Mouse (Mus musculus) testis, adult 2 months (tissue): Measurements from ENCODE around the gene Pros1. TPM values are rescaled to one million over a fixed set of nuclear protein-coding genes. Genes with fewer than 3 reads are reported as not detected.
A peak's percentile ranks its signal among the peaks of the same experiment; 100 is the strongest.

Experiments used
- H3K27ac ChIP-seq: fragments of 200-500 bp; 2 replicates; pipeline ENCODE4 v1.5.1; 2012; ENCODE audit warnings: low read depth, low read length; ENCODE audit not compliant: control insufficient read depth, insufficient read depth
- H3K27me3 ChIP-seq: fragments of 200-500 bp; 2 replicates; pipeline ENCODE4 v1.6.1; 2012; ENCODE audit warnings: mild to moderate bottlenecking, low read length, moderate library complexity; ENCODE audit not compliant: control insufficient read depth, insufficient read depth
- H3K36me3 ChIP-seq: fragments of 200-500 bp; 2 replicates; pipeline ENCODE4 v1.6.1; 2012; ENCODE audit warnings: mild to moderate bottlenecking, low read length; ENCODE audit not compliant: control insufficient read depth, insufficient read depth
- H3K4me1 ChIP-seq: fragments of 200-500 bp; 2 replicates; pipeline ENCODE4 v1.6.1; 2012; ENCODE audit warnings: low read length; ENCODE audit not compliant: control insufficient read depth, insufficient read depth
- H3K4me3 ChIP-seq: fragments of 200-500 bp; 2 replicates; pipeline ENCODE4 v1.5.1; 2012; ENCODE audit warnings: low read depth, mild to moderate bottlenecking, low read length, moderate library complexity, mixed read lengths; ENCODE audit not compliant: control insufficient read depth
- CTCF ChIP-seq: fragments of 200-500 bp; IDR thresholded peaks from 2 replicates; pipeline ENCODE4 v1.5.1; 2012; ENCODE audit warnings: low read depth, mild to moderate bottlenecking, inconsistent platforms, low read length, moderate library complexity; ENCODE audit not compliant: control insufficient read depth, insufficient read depth, insufficient replicate concordance
- POLR2A ChIP-seq: fragments of 200-500 bp; IDR thresholded peaks from 2 replicates; pipeline ENCODE4 v1.6.1; 2012; ENCODE audit warnings: low read depth, mild to moderate bottlenecking, inconsistent platforms, low read length, moderate library complexity; ENCODE audit not compliant: control insufficient read depth
- polyA plus RNA-seq: library from polyadenylated mRNA; depleted of rRNA; stranded (reverse); fragments of >200 nt; gene quantifications from 2 replicates; pipeline ENCODE4 v1.2.3, GENCODE M21; 2012

Pros1 gene
- polyA plus RNA-seq, 1 experiment, result 8.9 TPM

GRCm38 (mm10) chr16:62872688-62873117 is 18.6 kb downstream of the Pros1 start:
- H3K36me3 ChIP-seq, result no peaks in the 10 kb centered on the region
- no peak overlapping the region for H3K27ac ChIP-seq
- H3K4me3 ChIP-seq, result no peak overlapping the region
- no peaks in the 10 kb centered on the region for H3K27me3 ChIP-seq
- no peaks in the 10 kb centered on the region for H3K4me1 ChIP-seq
- TF ChIP-seq POLR2A, result no peak
- TF ChIP-seq CTCF, result no peak

GRCm38 (mm10) chr16:62873180-62873579 is 19.1 kb downstream of the Pros1 start:
- no peak overlapping the region for H3K4me3 ChIP-seq
- H3K27ac ChIP-seq, result no peak overlapping the region
- no peaks in the 10 kb centered on the region for H3K4me1 ChIP-seq
- H3K36me3 ChIP-seq, result no peaks in the 10 kb centered on the region
- H3K27me3 ChIP-seq, result no peaks in the 10 kb centered on the region
- TF ChIP-seq CTCF (no peak), POLR2A (no peak)

- Histone ChIP-seq H3K36me3 (no peaks in the 10 kb centered on the region), H3K4me3 (no peak overlapping the region), H3K27me3 (no peaks in the 10 kb centered on the region), H3K4me1 (no peaks in the 10 kb centered on the region), H3K27ac (no peak overlapping the region)
- TF ChIP-seq POLR2A (no peak), CTCF (no peak)
Measured at GRCm38 (mm10) chr16:62874065-62874464, 20.0 kb downstream of the Pros1 start.

- no peaks in the 10 kb centered on the region for H3K36me3 ChIP-seq
- no peak for TF ChIP-seq CTCF
- TF ChIP-seq POLR2A, result no peak
- H3K27ac ChIP-seq, result no peak overlapping the region
- H3K27me3 ChIP-seq, result no peaks in the 10 kb centered on the region
- no peak overlapping the region for H3K4me3 ChIP-seq
- no peaks in the 10 kb centered on the region for H3K4me1 ChIP-seq
Measured at GRCm38 (mm10) chr16:62895824-62896223, 41.7 kb downstream of the Pros1 start.

- Histone ChIP-seq H3K27me3 (no peaks in the 10 kb centered on the region), H3K4me1 (no peaks in the 10 kb centered on the region)
Measured at GRCm38 (mm10) chr16:62911364-62911763, 57.3 kb downstream of the Pros1 start.

GRCm38 (mm10) chr16:62912246-62912645 is 58.1 kb downstream of the Pros1 start:
- no peak overlapping the region for H3K27ac ChIP-seq
- no peak for TF ChIP-seq POLR2A
- TF ChIP-seq CTCF, result no peak
- H3K4me3 ChIP-seq, result no peak overlapping the region
- H3K36me3 ChIP-seq, result no peaks in the 10 kb centered on the region
- no peaks in the 10 kb centered on the region for H3K27me3 ChIP-seq
- H3K4me1 ChIP-seq, result no peaks in the 10 kb centered on the region

More at GRCm38 (mm10) chr16:62911364-62911763, 57.3 kb downstream of the Pros1 start:
- no peaks in the 10 kb centered on the region for H3K36me3 ChIP-seq
- no peak overlapping the region for H3K4me3 ChIP-seq
- no peak overlapping the region for H3K27ac ChIP-seq
- no peak for TF ChIP-seq POLR2A
- no peak for TF ChIP-seq CTCF

GRCm38 (mm10) chr16:62915530-62915929 is 61.4 kb downstream of the Pros1 start:
- Histone ChIP-seq H3K27me3 (no peaks in the 10 kb centered on the region), H3K36me3 (no peaks in the 10 kb centered on the region), H3K4me1 (no peaks in the 10 kb centered on the region), H3K4me3 (no peak overlapping the region), H3K27ac (no peak overlapping the region)
- TF ChIP-seq POLR2A, result no peak
- TF ChIP-seq CTCF, result no peak

GRCm38 (mm10) chr16:62922245-62922644 is 68.1 kb downstream of the Pros1 start:
- Histone ChIP-seq H3K36me3 (no peaks in the 10 kb centered on the region), H3K27me3 (no peaks in the 10 kb centered on the region), H3K4me3 (peak overlapping the region; percentile 48), H3K4me1 (peaks cover 5% of the 10 kb centered on the region; the same call in 1 of the 2 replicates), H3K27ac (peak overlapping the region; percentile 61)
- TF ChIP-seq POLR2A, result no peak
- TF ChIP-seq CTCF, result no peak
